Mouse (Mus musculus) mouse trophoblast stem cell (cell line): Measurements from ENCODE around the gene Galnt3.

ENCODE experiments used
- in situ Hi-C, 2 experiments: fragments of 300-500 bp; cut with MseI, MboI; formaldehyde crosslinking; loops; 2 replicates in 1 of 2; 3 replicates in 1 of 2; pipeline ENCODE4 v1.15.1; 2025

Gene Galnt3

DNA sequence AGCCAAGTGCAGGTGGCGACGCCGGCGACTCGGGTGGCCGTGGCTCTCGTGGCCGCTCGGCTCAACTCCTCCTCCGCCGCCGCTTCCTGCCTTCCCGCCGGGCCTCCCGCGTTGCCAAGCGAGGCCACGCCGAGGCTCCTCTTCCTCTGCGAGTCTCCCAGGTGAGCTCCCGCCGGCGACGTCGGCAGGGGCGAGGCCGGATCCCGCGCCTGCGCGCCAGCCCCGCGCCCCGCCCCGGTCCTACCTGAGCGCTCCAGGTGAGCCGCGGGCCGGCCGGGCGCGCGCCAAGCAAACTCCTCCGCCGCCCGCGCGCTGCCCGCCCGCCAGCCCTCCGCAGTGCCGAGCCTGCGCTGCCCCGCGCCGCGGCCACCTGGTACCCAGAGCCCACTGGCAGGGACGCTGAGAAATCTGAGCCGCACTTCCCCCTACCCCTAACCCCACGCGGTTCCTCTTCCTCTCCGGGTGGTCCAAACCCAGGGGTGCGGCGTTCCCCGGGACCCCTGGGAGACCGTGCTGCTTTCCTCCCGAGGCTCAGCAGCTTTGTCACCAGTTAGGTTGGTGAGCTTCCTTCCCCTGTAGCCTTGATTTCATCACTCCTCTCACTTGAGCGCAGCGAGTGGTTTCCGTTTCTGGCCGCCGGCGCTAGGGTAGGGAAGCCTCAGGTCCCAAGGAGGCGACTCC is at the start of gene Galnt3:
Gene Galnt3, minus strand, starts transcription at position 404 of the 681 bp plus-strand sequence.
- in situ Hi-C loops, result no loop called here

DNA sequence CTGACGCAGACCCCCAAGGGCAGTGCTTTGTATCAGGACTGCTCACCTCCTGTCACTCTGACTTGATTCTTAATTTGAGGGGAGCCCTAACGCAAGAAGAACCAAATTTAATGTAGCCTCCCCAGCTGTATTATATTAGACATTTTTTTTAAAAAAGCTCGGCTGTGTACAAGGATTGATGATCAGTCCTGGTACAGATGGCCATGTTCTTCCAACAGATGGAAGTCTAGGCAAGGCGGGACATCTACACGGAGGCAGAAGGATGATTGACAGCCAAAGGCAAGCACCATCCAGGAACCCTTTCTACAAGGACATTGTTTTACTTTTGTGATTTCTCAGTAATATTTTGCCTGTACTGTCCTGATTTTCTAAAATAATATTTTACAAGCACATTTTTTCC is 48.3 kb upstream of the Galnt3 start:
- in situ Hi-C loops, result no loop called here

DNA sequence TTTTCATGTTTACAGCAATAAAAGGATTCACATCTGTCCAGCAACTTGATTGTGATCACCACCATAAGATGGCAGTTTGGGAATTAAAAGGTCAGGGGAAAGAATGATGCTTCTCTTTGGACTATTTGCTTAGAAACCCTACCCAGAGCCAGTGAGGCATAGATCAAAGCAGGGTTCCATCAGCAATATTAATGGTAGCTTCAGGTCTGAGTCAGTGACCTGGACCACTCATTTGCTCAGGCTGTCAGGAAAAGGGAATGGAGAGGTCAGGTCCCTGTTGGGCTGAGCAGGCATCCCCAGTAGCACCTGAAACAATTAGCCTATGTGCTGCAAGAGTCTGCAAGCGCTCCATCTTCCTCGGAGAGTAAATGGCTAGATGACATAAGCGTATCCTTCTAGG is 46.8 kb upstream of the Galnt3 start:
- in situ Hi-C loops, result no loop called here

DNA sequence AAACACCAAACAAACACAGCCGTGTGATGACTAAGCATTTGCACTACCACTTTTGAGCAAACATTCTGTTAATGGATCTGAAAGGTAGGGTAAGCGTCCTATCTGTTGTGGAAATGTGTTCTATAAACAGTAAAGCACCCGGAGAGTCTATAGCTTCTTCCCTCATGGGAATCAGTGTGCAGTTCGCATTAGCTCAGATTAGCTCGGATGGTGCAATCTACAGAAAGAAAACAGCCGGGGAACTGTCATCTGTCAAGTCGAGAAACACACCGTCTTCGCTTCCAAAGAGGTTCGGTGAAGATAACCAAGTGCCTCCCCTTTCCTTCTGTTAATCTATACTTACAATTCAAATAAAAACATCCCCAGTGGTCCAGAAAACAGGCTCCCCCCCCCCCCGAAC is 45.9 kb upstream of the Galnt3 start:
- in situ Hi-C loops, result no loop called here

DNA sequence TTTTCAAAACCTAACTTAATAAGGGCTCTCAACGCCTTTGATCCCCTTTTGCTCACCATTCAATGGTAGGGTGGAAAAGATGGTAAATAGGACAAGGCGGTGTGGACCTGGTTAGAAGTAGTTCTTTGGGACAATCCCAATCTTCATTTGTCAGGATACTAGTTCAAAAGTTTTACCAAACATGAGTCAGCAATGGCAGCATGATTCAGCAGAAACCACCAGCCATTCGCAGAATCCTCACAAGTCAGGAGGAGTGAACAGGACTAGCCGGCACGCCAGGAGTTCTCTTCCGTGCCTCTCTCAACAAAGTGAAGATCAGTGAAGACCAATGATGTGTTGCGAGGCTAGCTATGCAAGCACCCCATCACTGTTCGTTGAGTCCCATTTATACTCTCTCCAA is 40.2 kb upstream of the Galnt3 start:
- in situ Hi-C loops, result no loop called here

DNA sequence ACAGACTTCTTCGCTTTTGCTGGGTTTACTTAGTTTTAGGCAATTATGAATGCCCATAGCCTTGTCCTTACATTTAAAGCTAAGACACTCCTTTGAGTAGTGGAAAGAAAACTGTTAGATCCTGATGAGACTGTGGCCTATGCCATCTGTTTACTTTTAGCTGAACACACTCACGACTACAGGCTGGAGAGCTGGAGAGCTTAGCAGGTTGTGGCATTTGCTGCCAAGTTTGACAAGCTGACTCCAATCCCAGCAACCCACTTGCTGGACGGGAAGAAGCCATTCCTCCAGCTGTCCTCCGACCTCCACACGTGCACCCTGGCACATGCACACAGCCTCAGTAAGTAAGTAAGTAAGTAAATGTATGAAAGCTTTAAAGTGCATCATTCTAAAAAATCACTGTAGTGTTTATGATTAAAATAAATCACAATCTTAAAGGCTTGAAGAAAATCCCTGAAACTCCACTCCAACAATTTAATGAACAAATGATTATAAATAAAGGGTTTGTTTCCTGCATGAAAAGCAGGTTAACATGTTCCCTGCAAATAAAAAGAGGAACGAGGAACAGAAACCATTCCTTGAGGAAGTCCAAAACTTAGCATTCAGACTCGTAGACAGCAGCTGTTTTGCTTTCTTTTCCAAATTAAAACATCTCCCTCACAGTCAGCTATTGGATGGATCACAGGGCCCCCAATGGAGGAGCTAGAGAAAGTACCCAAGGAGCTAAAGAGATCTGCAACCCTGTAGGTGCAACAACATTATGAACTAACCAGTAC is 33.5 kb upstream of the Galnt3 start:
- in situ Hi-C loops, result no loop called here

DNA sequence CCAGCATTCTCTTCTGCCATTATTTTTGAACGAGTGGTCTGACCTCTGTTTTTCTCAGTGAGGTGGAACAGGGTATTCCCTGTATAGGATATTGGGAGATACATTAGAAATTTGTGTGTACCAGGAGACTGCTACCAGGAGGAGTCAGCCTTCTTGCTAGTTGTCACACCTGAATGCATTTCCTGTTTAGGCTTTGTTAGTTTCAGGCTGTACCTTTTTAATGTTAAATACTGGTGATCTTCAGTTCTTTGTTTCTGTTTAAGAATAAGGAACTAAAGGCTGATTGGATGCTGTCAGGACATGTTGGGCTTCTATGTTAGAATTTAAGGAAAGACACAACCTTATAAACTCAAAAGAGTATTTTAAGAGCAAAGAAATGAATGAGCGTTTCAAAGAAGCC is 26.6 kb upstream of the Galnt3 start:
- in situ Hi-C loops, result no loop called here

DNA sequence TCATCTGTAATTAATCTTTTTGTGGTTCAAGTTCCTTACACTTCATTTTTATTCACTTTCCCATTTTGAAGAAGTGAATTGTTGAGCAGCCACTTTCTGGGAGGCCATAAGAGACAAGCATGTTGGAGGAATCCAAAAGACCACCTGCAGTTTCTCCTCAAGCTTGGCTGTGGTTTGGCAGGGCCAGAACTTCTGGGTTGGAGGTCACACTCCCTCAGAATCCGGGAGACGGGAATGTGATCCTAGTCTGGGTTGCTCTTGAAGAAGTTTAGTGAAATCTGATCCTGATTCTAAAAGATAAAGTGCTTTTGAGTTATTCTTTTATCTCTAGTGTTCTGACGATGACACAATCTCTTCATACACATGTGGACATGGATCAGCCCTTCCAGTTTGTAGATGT is 25.7 kb upstream of the Galnt3 start:
- in situ Hi-C loops, result no loop called here

DNA sequence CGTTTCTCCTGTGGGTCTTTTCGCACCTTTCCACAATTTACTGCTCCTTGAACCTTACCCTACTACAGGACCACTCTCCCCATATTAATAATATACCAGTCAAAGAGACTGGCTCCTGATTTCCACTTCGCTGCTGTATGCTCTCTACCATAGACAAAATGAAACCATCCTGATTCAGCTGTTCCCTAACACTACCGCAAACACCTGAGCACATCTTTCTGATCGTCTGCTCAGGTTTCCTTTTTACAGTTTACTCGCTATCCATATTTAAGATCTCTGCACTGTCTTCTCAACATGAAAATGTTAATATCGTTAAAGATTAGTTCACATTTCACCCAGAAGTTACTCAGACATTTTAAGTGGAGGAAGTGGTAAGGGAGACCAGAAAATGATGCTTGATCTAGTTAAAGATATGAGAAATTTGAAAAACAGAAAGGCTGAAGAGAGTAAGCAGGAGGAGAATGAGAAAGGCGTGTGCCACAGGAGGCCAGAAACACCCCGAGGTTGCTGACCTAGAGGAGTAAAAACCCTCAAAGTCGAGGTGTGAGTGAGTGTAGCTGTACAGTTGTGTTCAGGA is 23.9 kb upstream of the Galnt3 start:
- in situ Hi-C loops, result no loop called here

DNA sequence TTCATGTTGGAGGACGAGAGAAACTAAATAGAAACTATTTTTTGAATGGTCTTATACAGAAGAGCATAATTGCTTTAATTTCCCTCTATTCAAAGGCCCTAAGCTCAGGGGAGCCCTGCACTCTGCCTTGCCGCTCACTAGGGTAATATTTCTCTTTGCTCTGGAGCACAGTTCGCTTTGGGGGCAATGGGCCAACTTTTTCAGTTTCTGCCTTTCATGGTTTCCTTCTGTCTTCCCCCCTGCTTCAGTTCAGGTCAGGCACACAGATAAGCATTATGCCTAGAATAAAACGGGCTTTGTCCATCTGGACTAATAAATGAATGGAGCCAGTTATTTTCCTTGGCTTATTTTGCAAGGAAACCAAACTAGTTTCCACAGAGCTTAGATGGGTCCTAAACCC is 21.7 kb upstream of the Galnt3 start:
- in situ Hi-C loops, result no loop called here

DNA sequence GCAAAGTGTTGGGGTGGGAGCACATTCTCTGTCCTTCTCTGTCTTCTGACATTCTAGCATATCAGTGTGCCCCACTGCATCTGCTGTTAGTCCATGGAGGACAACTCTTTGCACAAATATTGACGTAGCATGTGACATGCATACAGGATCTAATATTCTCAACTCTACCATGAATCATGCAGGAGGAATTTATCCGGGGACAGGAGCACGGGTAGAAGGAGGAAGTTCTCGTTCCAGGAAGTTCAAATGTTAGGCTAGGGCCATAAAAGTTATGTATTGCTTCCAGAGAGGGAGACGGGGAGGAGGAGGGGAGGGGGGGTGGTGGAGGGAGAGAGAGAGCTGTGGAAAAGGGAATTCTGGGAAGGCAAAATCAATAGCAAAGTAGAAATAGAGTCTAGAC is 20.0 kb upstream of the Galnt3 start:
- in situ Hi-C loops, result no loop called here

DNA sequence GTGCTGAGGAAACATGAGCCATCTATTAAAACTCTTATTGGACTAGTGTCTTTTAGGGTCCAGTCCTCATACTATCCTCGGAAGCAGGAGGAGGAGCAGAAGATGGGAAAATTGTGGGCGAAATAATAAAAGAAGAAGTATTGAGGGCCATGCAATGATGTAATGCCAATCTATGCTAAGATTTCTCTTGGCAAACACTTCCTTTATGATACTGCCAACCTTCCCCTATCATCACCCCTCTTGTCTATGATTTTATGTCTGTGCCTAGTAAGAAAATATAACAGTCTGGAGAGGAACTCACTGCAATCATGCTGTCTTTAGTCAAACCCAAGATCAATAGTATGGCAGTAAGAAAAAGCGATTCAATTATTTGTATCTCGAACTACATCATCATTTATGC is 18.5 kb upstream of the Galnt3 start:
- in situ Hi-C loops, result no loop called here

DNA sequence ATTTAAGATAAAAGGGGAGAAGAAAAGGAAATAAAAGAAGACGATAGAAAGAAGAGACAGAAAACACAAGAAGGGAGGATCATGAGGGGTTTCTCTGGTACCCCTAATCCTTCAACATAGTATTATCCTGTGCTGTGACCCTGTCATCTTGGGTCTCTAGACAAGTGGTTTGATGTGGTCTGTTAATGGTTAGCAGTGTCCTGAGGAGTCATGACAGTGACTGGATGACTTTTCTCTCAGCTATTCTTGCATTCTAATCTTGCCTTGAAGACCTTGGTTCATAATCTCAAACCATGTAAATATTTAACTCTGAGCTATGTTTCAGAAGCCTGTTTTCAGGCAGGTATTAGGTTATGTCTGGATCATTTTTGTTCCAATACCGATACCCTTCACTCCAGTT is 17.9 kb upstream of the Galnt3 start:
- in situ Hi-C loops, result no loop called here

DNA sequence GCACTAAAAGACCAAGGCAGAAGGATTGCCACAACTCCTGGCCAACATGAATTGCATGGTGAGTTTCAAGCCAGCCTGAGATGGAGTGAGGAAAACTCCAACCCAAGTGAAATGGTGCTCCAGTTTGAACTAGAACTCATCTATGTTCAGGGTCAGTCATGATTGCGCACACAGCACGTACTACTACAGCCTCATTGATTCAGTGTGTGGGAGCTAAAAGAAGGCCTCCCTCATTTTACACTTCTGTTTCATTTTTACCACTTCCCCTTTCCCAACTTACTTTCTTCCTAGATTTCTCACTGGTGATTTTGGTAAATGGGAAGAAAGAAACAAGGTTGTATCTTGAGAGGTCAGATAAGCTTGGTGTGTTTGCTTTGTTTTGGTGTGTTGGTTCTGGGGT is 17.5 kb upstream of the Galnt3 start:
- in situ Hi-C loops, result no loop called here

DNA sequence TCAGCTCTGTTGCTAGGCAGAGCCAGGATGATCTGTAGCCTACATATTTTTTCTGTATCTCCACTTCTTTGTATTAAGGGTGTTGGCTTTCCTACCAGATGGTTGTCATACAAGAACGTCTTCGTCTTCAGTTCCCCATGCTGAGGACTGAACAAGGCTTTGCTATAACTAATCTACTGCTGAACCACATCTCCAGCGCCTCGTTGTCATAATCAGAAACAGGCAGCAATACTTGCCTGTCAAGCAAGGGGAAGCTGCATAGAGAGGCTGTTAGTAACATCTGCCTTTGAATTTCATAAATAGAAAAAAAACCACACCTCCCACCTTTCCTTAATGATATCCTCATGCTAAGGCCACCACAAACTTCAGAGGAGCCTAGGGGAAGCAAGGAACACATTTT is 15.5 kb upstream of the Galnt3 start:
- in situ Hi-C loops, result no loop called here

DNA sequence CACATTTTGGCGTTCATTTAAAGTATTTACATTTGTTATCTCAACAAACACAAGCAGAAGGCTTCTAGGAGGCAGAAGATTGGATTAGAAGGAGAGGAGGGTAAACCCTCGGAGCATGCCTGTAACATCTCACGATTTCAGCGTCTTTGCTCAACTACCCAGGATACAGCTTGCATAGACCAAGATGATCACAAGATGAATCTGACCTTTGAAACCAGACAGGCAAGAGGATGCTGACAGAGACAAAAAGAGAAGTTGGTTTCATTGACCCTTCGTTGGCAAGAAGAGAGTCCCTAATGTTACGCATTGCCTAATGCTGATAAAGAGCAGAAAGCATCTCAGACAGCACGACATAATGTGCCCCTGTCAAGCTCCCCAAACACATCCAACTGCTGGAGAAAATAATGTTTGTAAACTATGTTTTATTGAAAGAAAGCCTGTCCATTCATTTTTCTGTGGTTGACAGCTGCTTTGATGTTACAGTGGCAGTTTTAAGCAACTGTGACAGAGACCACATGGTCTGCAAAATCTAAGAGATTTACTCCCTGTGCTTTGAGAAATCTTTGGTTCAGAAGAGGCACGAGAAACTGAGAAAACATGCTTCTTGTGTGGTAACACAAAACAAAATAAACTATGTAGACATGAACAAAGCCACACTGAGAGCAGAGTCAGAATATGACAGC is 7.2 kb upstream of the Galnt3 start:
- in situ Hi-C loops, result no loop called here

DNA sequence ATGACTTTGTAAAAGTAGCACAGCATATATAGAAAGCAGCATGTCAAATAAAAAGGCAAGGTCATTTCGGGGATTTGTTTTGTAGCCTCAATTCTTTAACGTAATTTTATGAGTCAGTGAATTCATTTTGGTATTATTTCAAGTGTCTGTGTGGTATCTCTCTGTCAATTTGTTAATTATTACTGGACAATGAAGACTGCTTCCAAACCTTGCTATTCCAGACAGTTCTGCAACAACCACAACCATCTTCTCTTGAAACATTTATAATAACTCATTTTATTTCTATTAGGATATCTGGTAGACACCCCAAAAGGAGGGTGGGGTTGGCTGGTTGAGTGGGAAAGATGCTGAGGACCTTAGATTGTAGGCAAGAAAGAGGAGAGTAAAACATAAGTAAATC is 4.1 kb upstream of the Galnt3 start:
- in situ Hi-C loops, result no loop called here

DNA sequence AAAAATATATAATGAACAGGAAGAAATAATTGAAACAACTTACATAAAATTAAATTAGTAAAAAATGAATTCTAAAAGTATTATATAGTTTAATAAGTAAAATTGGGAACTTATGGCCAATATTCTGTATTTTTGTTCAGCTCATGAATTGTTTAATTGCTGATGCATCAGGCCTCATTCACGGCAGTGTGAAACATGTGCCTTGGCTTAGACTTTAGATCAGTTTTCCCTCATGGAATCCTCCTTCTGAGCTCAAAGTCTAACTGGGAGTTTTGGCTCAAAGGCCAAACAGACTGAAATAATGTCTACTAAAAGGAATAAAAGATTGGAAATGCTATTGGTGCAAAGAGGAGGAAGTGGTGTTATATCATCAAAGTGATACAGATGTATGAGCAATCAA is 2.7 kb upstream of the Galnt3 start:
- in situ Hi-C loops, result no loop called here

DNA sequence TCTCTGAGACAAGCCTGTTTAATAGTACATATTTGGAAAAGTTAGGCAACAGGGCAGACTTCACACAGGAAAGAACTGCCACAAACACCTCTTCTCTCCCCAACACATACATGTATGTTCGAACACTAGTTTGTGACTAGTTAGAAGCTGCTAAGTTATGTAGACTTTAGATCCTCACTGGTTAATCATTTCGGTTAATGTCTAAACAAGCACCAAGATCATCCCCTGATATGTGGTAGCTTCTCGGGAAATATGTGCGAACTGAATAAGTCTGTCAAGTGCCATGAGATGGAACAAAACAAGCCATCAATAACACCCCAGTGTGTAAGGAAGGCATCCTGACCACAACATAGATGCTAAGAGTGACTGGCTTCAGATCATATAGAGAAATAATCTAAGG is 2.1 kb upstream of the Galnt3 start:
- in situ Hi-C loops, result no loop called here

DNA sequence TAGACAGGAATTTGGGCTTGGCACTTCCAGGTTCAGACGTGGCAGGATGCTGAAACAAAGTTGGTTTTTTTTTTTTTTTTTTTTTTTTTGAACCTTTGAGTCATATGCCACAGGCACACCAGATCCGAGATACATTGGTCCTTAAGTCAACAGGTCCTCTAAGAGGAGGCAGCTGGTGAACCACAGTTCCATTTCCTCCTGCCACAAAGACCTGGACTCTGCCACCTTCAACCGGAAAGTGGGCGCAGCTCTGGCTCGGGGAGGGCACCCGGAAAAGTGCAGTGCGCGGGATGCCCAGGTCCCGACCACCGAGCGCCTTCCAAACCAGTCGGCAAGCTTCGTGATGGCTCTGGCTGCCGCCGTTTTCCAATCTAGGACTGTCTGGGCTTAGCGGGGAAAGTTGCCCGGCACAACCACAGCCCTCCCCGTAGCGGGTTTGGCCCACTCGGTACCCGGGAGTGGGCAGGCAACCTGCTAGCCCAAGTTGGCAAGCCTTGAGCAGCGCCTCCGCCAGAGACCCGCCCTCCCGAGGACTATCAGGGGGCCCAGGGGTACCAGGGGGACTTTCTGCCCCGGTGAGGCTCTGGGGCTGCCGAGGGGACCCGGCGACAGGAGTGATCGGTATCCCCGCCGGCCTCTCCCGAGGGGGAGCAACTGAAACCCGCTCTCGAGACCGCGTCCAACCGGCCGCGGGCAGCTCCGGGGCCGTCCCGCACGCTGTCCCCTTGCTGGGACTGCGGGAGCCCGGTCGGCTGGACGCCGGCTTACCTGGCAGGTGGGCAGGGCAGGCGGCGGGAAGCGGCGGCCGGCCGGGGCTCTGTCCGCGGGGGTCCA is 821 bp downstream of the Galnt3 start:
- in situ Hi-C loops, result no loop called here

DNA sequence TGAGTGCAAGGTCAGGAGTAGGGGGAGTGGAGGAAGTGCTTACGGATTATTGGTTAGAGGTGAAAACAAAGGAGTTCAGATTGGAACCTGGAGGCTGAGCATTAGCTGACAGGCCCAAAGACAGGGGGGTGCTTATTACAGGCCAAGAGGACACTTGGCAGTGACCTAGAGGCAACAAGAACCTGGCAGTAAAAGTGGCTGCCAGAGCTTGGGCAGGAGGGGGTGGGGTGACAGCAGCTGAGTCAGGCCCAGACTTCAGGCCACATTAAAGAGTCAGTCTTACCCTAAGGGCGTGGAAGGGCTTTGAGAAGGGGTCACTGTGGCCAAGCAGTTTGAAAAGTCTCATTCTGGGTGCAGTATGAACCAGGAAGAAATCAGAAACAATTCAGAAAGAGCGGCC is 7.1 kb downstream of the Galnt3 start:
- in situ Hi-C loops, result no loop called here
